Mouse (Mus musculus): ENCODE measurements around the gene Txk. TPM values are rescaled to one million over a fixed set of nuclear protein-coding genes. Genes with fewer than 3 reads are reported as not detected.

Txk gene
- total RNA-seq (2017), result 20.1 and 22.3 TPM in 2 replicates

DNA sequence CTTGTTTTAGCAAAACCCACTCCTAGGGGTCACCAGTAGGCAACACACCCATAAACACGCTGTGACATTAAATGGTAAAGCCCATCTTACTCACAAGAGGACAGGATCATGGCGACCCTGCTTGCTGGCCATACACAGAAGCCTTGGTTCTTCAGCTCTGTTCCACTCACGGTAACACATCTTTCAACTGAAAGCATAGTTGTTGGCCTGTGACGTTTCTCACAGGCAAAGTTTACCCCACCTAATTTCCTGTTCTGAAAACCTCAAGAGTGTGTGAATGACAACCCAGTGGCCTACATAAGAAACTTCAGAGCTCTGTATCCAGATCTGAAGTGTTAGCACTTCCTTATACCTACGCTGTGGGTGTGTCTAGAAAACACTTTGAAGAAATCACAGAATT is at the start of gene Txk:
Gene Txk, minus strand, starts transcription at position 193 of the 400 bp plus-strand sequence.
- peak; percentile 83 for ATAC-seq (ENCODE audit: extremely low read depth, insufficient number of reproducible peaks, low FRiP score, poor library complexity, severe bottlenecking)

DNA sequence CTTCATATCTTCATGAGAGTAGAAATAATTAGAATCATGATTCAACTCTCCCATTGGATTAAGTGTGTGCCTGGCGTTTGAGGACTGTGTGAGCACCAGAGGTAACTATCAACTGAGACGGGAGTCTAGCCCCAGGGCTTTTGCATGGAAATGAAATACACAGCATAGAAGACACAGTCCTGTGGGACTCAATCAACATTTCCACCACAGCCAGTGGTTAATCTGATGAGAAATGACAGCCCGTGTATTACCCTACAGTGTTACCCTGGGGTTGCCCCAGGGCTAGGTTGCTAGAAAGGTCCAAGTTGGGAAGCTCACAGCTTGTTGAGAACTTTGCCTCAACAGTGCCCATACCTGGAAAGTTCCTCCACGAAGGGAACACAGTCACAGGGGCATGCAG is 46.0 kb upstream of the Txk start:
- no peak for ATAC-seq (ENCODE audit: extremely low read depth, insufficient number of reproducible peaks, low FRiP score, poor library complexity, severe bottlenecking)

DNA sequence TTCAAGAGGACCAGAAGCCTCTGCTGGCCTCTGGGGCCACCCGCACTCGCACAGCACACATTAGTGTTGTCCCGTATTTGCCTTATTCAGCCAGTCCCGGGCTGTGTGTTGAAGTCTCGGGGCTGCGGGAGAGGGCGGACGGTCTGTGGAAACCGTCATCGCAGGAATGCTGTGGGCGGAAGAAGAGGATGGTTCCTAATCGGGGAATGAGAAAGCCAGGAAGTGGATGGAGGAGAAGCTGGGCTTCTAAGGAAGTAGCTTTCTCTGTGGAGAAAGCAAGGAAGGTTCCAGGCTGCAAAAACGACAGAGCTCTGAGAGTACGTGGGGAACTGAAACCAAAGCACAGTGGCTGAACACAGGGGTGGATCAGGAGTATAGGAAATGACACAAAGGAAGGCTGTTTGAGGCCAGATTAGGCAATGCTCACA is 43.6 kb upstream of the Txk start:
- peak; percentile 68 for ATAC-seq (ENCODE audit: extremely low read depth, insufficient number of reproducible peaks, low FRiP score, poor library complexity, severe bottlenecking)

DNA sequence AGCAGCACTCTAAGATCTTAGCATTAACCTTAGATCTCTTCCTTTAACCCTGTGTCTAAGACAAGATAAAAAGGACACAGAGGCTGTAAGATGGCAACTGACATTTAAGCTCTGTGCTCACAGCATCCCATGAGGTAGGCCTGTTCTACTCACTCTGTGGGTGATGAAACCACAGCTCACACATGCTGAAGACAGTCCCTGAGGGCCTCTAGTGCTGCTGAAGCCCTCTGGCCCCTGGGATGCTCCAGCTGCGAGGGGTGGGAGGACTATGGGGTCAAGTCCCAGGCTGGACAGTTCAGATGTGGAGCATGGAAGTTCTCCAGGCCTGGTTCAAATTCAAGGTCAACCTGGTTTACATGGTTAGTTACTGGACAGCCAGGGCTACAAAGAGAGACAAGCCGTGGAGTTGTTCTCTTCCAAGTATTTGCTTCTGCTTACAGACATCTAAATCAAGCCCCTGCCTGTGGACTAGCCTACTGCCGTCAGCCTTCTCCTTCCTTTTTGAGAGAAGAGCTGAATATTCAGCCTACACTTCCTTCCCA is 40.8 kb upstream of the Txk start:
- ATAC-seq (ENCODE audit: extremely low read depth, insufficient number of reproducible peaks, low FRiP score, poor library complexity, severe bottlenecking), result no peak

DNA sequence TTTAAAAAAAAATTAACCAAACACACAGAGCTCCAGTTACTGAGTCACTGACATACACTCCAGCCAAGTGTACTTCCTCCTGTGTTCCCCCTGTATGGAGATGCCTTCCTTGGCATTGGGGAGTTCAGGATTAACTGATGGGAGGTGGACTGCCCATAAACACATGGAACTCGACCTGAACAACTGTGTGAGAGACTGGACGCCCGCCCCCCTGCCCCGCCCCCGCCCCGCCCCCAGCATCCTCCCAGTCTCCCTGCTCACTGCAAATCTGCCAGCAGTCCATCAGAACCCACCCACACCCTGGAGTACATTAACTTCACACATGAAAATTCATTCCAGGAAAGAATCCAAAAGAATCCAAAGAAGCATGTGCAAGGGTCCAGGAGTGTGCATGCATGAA is 39.2 kb upstream of the Txk start:
- ATAC-seq (ENCODE audit: extremely low read depth, insufficient number of reproducible peaks, low FRiP score, poor library complexity, severe bottlenecking), result no peak

DNA sequence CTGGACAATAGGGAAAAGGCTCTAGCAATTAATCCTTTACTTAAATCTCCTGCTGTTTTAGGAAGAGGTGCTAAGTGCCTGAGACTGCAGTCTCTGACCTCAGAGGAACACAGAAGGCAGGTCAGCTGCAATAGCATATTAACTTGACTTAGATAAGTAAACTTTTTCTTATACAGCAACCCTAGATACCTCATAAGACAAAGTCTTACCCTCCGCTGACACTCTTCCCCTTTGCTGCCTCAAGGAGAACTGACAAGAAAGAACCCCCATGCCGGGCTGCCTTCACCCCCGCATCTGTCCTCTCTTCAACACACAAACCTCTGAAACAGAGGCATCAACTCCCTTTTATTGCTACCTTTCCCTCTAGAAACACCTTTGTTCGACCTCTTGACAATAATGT is 38.8 kb upstream of the Txk start:
- ATAC-seq (ENCODE audit: extremely low read depth, insufficient number of reproducible peaks, low FRiP score, poor library complexity, severe bottlenecking), result no peak

DNA sequence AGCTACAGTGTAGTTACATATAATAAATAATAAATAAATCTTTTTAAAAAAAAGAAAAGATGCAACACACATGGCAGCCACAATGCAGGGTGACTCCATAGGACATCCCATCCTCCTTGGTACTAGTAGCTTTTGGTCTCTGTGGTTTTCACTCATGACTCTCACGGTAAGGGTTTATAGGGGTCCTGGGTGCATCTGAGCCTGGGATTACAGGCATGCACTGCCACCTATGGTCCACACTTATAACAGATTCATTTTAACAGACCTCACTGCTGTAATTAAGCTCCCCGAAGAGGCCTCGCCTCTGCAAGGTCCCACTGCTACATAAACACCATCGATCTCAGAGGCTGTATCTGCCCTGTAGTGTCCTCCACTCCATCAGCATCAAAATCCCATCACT is 32.9 kb upstream of the Txk start:
- ATAC-seq (ENCODE audit: extremely low read depth, insufficient number of reproducible peaks, low FRiP score, poor library complexity, severe bottlenecking), result no peak

DNA sequence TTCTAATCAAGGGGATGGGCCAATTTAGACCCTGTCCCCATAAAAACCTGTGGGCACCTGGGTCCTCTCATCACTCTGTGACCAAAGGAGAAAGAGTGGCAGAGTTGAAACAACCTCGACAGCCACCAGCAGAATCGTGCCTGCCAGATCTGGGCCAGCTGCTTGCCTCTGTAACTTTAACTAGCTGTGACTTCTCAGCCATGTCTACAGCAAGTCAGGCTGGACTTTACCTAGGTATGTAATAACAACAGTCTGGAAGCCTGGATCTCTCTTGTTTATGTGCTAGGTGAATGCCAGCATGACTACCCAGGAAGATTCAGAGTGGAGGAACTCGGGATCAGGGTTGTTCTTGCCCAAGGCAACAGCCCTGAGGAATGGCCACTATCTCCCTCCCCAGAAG is 32.1 kb upstream of the Txk start:
- ATAC-seq (ENCODE audit: extremely low read depth, insufficient number of reproducible peaks, low FRiP score, poor library complexity, severe bottlenecking), result no peak

DNA sequence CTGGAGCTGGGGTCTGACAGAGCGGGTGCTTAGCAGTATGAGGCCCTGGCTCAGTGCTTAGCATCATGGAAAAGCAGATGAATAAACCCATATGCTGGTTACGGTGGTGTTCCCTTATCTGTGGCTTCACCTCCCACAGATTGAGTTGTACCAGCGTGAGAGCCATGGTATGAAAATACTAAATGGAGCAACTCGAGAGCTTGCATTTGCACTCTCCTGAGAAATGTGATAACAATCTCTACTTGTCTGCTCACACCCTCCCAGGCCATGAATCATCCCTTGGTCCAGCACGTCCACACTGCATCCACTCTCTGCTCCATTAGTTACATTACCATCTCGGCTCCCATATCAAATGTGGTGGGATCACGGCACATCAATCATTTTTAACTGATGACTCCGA is 31.4 kb upstream of the Txk start:
- no peak for ATAC-seq (ENCODE audit: extremely low read depth, insufficient number of reproducible peaks, low FRiP score, poor library complexity, severe bottlenecking)

DNA sequence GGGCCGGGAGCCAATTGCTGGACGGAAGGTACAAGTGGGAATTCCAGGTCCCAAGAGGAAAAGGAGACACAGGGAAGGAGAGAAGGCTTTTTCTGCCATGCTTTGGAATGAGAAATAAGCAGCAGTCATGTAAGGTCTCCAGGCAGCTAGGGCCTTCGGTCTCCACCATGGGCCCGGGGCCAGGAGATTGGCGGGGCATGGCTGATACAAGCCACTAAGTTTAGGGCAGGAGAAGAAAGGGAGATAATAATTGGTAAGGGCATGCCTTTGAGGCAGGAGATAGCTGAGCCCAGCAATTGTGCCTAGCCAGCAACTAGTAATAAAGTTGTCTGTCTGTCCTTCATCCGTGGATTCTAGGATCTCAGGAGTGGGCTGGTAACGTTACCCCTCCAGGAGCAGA is 30.5 kb upstream of the Txk start:
- no peak for ATAC-seq (ENCODE audit: extremely low read depth, insufficient number of reproducible peaks, low FRiP score, poor library complexity, severe bottlenecking)

DNA sequence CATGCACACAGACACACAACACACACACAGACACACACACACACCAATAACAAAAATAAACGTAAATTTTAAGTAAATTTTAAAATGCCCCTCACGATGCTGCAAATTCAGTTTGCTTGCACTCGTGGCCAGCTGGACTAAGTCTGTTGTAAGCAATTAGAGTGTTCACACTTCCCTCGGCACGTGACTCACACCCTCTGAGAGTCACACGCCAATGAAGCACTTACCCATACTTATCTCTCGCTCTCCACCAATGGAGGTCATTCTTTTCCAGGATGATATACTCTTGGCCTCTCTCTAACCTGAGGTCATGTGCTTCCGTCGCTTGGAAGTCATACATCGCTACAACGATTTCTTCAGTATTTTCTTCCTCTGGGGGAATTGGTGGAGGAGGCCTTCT is 29.2 kb upstream of the Txk start:
- ATAC-seq (ENCODE audit: extremely low read depth, insufficient number of reproducible peaks, low FRiP score, poor library complexity, severe bottlenecking), result no peak

DNA sequence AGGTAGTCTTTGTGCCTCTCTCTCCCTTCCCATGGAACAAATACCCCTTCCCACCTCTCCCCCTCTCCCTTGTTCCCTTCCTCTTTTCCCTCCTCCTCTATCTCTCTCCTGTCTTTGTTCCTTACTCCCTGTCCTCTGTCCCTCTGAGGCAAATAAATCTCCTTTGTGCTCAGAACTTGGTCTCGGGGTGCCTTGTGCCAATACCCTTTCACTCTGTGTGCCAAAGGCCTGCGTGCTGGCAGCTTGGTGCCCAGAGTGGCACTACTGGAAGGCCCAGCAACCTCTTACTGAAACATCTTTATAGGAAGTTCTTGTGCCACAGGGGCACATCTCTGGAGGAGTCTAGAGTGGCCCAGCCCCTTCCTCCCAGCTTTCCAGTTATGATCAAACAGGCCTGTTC is 24.0 kb upstream of the Txk start:
- ATAC-seq (ENCODE audit: extremely low read depth, insufficient number of reproducible peaks, low FRiP score, poor library complexity, severe bottlenecking), result no peak

DNA sequence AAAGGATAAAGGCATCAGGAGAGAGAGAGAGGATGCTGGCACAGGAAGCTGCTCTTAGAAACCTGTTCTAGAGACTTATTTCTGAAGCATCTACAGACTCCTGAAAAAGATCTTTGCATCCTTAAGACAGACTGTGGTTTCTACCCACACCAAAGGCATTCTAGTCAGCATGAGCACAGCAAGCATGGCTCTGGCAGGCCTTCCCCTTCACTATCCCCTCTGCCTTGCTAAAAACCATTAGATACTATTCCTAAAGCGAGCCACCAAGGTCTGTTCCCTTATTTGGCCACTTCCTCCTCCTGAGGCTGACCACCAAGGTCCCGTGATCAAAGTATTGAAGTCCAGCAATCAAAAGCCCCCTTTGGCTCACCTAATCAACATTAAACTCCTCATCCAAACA is 23.6 kb upstream of the Txk start:
- no peak for ATAC-seq (ENCODE audit: extremely low read depth, insufficient number of reproducible peaks, low FRiP score, poor library complexity, severe bottlenecking)

DNA sequence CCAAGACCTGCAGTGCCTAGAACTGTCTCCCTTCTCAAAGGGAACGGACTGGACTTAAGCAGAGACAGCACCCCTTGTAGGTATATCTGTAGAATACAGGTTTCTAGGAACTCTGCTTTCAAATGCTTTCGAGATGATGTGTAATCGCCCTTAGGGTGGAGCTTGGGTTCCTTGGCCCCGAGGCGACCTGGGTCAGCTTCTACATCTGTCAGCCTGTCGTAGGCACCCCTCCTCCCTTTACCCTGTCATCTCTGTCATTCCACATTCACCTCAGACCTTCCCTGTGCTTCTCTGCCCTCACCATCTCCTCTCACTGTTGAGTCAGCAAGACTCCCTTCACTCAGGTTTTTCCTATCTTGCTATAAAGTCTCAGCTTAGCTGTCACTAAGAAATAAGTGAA is 17.3 kb upstream of the Txk start:
- no peak for ATAC-seq (ENCODE audit: extremely low read depth, insufficient number of reproducible peaks, low FRiP score, poor library complexity, severe bottlenecking)

DNA sequence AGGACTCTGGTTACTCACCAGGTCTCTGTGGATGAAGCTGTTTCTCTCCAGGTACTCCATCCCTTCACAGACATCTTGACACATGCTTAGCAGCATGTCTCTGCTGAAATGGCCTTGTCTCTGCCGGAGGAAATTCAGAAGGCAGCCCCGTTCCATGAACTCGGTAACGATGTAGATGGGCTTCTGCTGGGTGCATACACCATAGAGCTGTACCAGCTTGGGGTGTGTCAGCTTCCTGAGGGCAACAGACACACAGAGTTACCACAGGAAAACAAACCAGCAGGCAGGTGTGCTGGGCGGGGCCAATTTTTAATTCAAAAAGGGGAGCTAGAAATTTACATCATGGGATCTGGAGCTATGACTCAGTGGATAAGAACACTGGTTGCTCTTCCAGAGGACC is 11.0 kb upstream of the Txk start:
- ATAC-seq (ENCODE audit: extremely low read depth, insufficient number of reproducible peaks, low FRiP score, poor library complexity, severe bottlenecking), result peak; percentile 35; the same call in 1 of the 2 replicates

DNA sequence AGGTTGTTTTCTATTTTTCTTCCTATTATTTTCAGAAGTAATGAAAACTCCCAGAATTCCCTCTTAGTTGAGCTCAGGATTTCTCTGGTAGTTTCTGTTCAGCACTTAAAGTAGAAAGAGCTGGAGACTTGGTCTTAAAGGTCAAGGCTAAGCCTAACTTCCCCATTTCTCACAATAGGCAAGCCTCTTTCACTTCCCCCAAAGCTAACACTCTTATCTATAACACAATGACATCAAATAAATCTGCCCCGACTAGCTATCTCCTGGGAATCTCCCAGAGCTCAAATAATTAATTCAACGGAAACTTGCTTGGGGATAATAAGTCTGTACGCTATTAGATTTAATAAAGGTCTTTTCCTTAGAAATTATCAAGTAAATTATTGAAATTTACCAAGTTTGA is 10.4 kb upstream of the Txk start:
- peak; percentile 49; the same call in 1 of the 2 replicates for ATAC-seq (ENCODE audit: extremely low read depth, insufficient number of reproducible peaks, low FRiP score, poor library complexity, severe bottlenecking)

DNA sequence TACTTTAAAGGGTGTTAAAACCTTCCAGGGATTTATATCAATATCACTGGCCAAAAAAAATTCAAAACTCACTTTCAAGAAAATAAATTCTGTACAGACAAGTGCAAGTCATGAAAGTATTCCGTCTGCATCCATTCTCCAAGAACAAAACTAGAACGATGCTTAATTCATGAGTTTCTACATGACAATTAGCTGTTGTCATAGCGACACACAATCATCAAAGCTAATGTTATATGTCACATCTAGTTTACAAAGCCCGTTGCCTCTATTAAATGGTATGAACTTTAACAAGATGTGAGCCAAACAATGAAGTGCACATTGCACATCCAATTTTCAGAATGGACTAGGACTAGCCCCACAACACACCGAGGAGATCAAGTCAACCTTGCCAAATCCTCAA is 9.2 kb upstream of the Txk start:
- ATAC-seq (ENCODE audit: extremely low read depth, insufficient number of reproducible peaks, low FRiP score, poor library complexity, severe bottlenecking), result no peak

DNA sequence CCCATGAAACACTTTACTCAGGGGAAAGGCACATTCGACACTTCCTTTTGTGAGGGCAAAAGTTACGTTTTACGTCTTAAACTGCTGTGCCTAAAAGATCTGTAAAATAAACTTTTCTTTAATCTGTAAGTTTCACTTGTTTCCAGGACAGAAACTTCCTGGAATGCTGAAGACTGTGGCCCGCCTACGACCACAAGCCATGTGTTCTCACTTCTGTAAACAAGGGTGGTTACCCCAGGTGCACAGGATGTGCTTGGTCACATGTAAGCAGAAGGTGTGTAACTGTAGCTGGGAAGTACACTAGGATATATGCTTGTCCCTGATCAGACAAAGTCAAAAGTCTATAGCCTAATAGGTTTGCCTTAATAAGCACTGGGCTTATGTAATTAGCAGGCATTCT is 8.7 kb upstream of the Txk start:
- ATAC-seq (ENCODE audit: extremely low read depth, insufficient number of reproducible peaks, low FRiP score, poor library complexity, severe bottlenecking), result peak; percentile 65

DNA sequence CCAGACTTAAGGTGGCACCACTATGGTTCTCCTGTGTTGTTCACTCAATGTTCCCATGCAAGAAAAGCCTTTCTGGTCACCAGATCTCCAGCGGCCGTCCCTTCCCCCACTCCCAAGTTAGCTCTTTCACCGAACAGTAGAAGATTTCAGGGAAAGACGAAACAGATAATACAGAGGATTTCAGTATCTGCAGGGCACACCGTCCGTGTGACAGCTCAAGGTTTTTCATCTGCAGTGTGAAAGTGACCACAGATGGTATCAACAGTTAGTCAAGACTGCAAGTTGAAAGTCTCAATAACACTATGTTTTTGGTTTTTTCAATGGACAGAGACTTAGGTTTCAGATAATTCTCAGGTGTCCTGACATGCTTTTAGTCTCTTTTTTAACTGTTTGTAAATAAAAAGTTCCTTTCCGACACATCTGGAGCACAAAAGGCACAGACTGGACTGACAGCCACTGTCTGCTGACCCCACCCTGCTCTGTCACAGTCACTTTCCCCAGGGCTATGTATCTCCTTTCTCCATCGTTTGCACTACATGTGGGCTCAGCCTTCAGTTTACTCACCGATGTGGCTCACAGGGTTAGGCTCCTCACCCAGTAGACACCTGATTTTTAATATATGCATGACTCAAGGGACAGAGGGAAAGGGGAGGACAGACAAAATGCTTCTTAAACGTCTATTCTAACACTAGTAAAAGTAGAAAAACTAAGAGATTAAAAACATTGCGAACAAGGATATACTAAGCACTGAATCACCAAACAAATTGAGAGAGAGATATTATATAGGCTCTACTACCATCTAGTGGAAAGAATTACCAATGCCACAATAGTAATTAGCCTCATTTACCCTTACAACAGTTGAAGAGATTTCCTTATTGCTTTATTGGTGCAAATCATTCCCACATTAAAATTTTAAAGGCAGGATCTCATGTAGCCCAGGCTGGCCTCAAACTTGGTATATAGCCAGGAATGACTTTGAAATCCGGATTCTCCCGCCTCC is 6.6 kb upstream of the Txk start:
- ATAC-seq (ENCODE audit: extremely low read depth, insufficient number of reproducible peaks, low FRiP score, poor library complexity, severe bottlenecking), result no peak

DNA sequence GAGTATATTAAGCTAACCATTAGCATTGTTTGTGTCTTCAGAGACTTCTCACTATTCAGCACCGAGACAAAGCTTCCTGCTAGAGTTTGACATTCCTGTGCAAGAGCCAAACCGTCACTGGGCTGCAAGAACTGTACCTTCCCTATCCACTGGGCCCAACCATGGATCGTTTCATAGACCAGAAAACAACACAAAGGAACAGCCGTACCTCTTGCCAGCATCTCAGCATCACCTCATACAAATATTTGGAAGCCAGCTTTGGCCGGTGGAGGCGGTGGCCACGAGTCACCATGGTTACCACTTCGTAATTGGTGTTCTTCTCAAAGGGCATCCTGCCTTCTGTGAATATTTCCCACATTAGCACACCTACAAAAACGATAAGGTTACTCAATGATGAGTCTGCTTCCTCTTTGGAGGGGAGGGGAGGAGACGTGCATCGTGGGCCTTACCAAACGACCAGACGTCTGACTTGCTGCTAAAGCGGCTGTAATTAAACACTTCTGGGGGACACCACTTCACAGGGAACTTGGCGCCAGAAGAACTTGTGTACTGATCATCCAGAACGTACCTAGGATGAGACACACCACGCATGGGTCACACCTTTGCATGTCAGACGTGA is 4.7 kb upstream of the Txk start:
- ATAC-seq (ENCODE audit: extremely low read depth, insufficient number of reproducible peaks, low FRiP score, poor library complexity, severe bottlenecking), result no peak

Data from neutrophil, adult 5-6 weeks (primary cell).